Mouse (Mus musculus) common myeloid progenitor, adult 5-6 weeks (primary cell): ENCODE data around the gene Tex48. TPM values are rescaled to one million over a fixed set of nuclear protein-coding genes. Genes with fewer than 3 reads are reported as not detected.

Source experiments
- ATAC-seq: replicated peaks from 2 replicates; pipeline ENCODE4 v1.8.0; 2016; ENCODE audit warnings: low read depth, mild to moderate bottlenecking, moderate TSS enrichment, inconsistent platforms; ENCODE audit not compliant: poor library complexity, severe bottlenecking
- total RNA-seq: library from RNA; stranded (forward); fragments of 200-1000, 187-1606 nt; gene quantifications from 2 replicates; pipeline ENCODE4 v1.2.3, GENCODE M21; 2017

Gene Tex48
- total RNA-seq, 1 experiment from 2014 or later, result not detected

GRCm38 (mm10) chr4:63600786-63601185, 21.4 kb downstream of the Tex48 start:
- ATAC-seq, result no peak

DNA sequence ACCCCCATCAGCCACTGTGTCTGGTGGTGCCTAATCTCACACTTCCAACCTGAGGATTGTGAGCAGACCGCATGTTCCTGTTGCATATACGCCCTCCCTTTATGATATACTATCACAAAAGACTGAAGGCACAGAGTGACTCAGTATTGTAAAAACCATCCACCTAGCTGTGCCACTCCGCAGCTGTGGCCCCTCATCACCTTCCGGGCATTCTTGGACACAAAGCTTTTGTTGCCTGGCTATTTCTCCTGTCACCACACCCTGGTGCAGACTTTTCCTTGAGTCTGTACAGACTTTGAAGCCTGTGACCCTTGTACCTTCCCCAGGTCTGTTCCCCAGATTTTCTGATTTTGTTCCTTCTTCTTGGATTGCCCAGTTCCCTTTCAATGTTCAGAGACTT, 26.2 kb downstream of the Tex48 start:
- ATAC-seq, result no peak

DNA sequence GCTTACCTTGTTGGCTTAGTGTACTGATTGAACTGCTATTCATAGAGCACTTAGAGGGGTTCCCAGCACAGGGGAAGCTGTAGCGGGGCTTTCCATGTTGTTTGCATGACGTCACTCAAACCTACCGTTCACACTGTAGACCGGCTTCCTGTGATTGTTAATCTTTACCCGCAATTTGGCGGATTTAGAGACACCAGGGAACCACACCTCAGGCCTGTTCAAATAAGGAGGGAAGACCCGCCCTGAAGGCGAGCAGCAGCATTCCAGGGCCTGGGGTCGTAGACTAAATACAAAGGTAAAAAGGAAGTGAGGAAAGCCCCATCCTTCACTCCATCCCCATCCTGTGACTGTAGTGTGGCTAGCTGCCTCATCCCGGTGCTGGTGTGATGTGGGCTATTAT, 27.0 kb downstream of the Tex48 start:
- peak; percentile 26 for ATAC-seq

DNA sequence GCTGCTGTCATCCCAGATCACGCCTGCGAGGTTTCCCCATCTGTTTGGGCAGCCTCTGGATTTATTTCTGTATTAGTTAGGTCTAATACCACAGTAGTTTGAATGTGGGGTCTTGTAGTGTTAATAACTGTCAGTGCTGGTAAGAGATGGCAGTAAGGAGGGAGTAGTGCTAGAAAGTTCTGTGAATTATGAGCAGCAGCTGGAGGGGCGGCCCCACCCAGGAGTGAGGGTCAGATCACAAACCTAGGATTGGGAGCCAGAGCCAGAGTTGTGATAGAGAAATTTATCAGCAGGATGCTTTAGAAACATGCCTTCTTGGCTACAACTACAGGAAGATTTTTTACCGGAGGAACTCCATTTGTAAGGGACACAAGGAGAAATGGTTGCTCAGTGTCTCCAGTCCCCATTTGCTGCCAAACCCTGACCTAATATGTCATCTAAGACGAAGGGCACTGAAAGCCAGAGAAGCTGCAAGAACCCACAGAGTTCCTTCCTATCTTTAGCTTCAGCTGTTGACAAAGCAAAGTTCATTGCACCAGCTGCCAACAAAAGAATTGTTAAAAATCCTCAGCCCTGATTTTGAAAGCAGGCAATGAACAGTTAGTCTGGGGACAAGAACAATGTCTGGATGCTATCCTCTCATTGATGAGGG, 27.6 kb downstream of the Tex48 start:
- ATAC-seq, result 0 out of 2 replicates have a peak, but pooled peaks have one; percentile 24

DNA sequence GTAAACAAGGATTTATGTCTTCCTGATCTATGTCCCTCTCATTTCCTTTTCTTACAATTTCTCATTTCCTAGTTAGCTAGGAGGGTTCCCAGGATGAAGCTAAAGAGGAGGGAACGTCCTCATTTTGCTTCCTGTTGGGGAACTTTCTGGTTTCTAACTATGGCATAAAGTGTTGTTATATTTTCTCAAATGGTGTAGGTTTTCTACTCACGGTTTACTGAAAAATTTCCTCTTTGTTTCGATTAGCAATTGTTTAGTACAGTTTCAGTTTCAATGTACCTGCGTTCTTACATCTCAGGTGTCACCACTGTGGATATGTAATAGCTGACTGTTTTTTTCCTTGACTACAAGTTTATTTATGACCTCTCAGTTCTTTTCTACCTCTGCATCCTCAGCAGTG, 31.7 kb downstream of the Tex48 start:
- 0 out of 2 replicates have a peak, but pooled peaks have one; percentile 5 for ATAC-seq

DNA sequence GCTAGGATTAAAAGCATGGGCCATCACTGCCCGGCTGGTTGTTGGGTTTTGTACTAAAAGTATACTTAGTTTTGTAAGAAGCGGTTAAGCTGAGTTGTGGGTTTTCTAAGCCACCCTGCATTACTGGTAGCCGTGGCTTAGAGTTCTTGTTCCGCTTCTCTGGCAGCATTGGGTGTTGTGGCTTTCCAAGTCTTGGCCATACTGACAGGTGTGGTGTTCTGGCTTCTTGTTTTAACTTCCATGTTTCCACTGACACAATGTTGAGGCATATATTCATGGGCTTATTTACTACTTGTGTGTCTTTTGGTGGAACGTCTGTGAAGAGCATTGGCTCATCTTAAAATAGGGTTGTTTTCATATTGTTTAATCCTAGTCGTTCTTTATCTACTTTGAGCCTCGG, 32.2 kb downstream of the Tex48 start:
- ATAC-seq, result peak; percentile 94

DNA sequence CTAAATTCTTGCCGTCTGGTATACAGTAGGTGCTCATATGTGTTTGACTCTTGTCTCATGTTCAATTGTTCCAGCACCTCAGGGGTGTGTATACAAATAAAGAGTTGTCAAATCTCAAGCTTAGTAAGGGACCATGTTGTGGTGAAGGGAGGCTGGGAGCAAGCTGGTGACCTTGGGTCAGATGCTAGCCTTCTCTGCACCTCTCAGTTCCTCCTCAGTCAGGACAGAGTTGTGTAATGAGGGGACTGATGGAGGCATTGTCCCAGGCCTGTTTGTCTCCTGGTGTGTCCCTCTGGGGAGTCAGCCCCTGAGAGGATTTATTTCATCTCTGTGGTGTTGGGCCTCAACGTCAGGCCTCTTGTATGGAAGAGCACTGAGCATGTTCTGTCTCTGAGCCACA, 36.0 kb downstream of the Tex48 start:
- no peak for ATAC-seq

DNA sequence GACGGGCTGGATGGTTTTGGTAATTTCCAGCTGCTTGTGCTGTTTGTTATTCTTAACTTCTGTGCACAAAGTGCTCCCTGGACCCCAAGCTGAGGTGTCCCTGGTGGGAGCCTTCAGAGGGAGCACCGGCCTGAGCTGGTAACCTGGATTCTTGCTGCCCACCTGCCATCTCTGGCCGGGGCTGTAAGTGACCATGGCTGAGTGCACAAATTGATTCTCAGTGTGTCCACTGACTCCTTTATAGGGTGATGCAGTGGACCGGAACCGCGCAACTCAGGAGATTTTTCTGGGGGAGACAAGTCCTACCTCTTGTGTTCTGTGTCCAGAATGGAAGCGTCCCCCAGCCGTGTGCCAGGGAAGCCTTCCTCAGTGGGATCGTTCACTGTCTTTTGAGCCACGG, 37.0 kb downstream of the Tex48 start:
- ATAC-seq, result no peak

DNA sequence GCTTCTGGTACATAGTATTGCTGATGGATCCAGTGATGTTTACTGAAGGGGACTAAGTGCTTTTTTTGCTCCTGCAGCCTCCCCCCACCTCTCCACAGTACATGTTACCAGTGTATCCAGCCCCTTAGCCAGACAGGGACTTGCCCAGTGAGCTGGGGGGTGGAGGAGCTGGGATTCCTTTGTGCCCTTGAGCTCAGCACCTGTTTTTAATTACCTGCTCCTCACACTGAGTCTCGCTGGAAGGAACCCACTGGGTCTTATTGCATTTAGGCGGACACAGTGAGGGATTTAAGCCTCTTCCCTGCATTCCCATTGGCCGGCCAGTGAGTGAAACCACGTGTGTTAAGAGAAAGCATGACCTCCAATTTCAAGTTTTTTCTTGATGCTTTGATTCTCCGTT, 39.6 kb downstream of the Tex48 start:
- ATAC-seq, result no peak

- no peak for ATAC-seq
Measured at GRCm38 (mm10) chr4:63580078-63580477, 42.1 kb downstream of the Tex48 start.

- no peak for ATAC-seq
Measured at GRCm38 (mm10) chr4:63579649-63580048, 42.6 kb downstream of the Tex48 start.

DNA sequence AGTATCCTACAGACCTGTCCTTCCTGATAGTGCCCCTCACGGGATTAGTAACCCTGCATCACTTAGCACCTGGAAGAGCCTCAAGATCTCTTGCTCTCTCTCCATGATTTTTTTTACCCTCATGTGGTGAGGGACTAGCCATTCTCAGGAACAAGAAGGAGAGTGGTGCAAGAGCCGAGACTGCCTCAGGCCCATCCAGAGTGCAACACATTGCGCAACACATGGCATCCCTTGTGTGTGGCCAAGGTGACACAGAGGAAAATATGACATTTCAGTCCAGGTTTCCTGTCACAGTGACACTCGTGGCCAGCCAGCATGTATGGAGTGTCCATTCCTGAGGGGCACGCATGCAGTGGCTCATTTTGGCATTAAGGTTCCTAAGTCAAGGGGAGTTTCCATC, 49.6 kb downstream of the Tex48 start:
- peak; percentile 69 for ATAC-seq

DNA sequence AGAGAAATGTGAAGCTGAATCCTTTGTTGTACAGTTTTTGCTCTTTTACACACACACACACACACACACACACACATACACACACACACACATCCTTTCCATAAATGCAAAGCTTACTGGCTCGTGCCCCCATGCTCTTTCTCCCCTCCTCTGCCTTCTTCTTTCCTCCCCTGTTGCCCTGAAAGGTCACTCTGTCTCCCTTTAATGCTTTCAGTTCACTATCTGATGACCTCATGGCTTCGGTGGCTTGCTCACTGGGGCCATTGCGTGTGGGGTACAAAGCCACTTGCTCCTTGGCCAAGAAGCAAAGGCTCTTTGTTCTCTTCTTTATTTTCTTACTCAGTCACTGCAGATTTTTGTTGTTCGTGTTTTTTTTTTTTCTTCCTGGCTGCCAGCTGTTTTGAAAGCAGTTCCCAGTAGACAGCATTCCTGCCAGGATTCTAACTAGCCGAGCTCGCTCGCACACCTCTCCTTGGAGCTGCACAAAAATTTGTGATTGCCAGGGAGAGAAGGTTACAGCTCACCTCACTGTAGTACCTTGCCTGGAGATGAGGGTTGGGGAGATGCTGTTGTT, 51.9 kb downstream of the Tex48 start:
- ATAC-seq, result no peak

DNA sequence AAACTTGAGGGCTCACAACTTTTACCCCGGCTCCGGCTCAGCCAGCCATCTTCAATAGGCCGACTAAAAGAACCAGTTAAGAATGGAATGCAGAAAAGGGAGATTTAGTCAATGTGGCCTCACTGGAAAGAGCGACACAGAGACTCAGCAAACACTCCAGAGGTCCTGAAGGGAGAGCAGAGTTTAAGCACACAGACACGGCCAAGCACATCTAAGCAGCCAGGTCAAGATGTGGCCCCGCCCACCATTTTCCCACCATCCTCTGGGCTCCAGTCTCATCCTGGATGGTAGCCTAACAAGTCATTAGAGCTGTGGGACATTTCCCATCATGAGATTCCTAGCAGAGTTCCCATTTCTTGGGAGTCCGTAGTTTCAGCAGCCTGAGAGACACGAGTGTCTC, 52.9 kb downstream of the Tex48 start:
- no peak for ATAC-seq

DNA sequence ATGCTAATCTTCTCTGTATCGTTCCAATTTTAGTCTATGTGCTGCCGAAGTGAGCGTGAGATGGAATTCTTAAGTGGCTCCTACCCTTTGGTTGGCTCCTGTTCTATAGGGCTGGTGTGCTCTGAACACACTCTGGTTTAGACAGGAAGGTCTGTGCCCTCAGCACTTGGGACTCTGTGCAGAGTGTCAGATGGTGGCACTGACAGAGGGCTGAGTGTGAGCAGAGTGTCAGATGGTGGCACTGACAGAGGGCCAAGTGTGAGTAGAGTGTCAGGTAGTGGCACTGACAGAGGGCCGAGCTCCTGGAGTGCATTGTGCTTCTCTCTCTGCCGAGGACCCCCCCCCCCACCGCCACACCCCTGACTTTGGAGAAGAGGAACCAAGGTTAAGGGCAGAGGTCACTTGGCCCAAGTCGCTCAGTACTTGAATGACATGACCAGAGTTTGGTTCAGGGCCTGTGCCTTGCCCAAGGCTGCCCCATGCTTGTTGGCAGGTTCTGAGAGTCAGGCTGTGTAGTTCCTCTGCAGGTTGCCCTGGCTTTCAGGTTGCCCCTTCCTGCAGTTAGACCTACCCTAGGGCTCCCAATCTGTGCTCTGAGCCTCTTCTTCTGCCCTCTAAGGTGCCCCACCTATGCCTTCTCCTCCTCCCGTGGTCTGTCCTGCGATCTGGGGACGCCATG, 54.4 kb downstream of the Tex48 start:
- ATAC-seq, result no peak

DNA sequence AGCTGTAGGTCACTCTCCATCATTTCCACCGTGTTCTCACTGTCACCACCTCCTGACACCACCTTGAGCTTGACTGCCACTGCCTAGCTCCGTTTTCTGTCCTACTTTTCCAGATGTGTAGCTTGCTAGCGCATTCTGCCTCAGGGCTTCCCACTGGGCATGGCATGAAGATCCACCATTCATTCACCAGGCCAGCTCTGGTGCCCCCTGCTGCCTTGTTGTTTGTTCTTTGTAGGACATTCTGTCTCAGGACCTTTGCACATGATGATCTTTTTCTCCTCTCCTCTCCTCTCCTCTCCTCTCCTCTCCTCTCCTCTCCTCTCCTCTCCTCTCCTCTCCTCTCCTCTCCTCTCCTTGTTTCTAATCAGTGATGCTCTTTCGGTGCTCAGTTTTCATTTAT, 59.5 kb downstream of the Tex48 start:
- ATAC-seq, result no peak

DNA sequence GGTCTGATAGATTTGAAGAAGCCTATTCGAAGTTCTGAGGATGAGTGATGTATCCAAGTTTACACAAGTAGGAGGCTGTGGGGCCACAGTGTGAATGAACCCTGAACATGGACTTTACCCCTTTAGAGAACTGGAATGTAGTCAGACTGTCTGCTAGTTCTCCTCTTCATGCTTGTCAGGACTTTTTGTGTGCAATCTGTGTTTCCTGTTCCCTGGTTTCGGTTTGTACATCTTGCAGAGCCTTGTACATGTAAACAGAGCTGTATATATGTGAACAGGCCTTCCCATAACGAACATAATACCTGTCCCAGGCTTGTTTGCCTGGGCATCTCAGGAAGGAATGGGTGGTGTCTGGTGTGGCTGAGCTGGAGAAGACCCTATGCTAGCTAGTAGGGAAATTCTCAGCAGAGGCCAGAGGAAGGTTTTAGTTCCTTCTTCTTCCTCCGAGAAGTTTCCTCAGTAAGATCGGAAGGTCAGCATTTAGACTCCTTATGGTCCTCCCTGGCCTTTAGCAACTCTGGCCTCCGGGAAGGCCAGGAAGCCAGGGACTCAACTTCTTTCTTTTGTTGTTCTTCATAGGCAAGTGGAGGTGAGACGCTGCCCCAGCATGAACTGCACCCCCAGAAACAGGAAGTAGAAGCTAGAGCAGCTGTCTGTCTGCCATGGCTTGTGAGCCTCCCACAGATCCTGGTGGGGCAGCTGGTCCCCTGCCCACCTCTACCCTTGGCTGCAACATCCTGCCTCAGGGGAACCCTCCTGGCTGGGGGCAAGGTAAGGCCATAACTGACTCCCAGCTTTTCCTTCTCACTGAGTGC, 60.2 kb downstream of the Tex48 start:
- peak; percentile 63 for ATAC-seq

- ATAC-seq, result peak; percentile 16
Measured at GRCm38 (mm10) chr4:63560079-63560478, 62.1 kb downstream of the Tex48 start.

GRCm38 (mm10) chr4:63559127-63559697, 63.0 kb downstream of the Tex48 start:
- ATAC-seq, result no peak

DNA sequence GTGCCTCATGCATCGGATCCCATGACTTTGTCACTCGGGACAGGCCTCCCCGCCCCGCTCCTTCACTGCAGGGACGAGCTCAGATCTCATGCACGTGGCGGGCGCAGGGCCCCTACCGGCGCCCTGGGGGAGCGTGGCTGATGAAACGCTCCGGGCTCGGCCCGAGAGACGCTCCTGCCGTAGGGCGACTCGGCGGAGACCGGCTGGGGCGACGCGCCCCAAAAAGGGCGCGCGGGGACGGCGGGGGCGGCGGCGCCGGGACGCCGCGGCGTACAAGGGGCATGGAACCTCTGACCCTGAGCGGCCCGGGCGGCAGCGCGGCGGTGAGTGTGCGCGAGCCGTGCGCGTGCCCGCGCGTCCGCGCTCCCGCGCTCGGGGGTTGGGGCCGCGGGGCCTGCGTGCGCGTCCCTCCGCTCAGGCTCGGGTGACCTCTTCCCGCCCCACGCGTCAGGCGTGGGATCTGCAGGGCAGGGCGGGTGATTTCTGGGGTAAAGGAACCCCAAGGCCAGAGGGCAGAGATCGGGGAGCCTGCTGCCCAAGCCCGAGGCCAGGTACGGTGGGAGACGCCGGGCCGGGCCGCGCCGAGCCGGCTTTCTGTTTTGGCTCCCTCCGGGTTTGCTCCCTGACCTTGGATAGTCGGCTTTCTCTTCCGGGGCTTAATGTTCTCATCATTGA, 63.7 kb downstream of the Tex48 start, which contains the start of gene Tmem268:
TSS of gene Tmem268 (plus strand) at position 375 of the 675 bp plus-strand sequence.
- peak; percentile 33 for ATAC-seq
